Mouse (Mus musculus) yolk sac, embryonic 10.5 days (tissue): ENCODE measurements around the gene Olfr957.

ENCODE experiments used
- DNase-seq: peaks from one replicate; pipeline ENCODE4 v3.0.0-alpha.2; 2017; ENCODE audit warnings: low spot score

Gene Olfr957

GRCm38 (mm10) chr9:39515531-39515930 is at the start of gene Olfr957:
Gene Olfr957, minus strand, starts transcription at chr9:39515809.
- no peak for DNase-seq

DNA sequence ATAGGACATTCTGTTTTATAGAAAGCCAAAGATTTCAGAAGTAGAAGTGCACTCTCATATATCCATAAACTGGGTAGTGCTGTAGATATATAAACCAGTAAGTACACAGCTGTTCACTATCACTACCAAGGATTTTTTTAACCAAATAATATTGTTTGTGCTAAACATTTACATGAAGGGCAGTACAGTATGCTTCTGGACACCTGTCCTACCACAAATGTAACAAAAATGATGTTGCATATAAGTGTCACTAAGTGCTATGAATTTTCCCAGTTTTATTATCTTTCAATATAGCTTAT is 42.7 kb upstream of the Olfr957 start:
- DNase-seq: no peak

DNA sequence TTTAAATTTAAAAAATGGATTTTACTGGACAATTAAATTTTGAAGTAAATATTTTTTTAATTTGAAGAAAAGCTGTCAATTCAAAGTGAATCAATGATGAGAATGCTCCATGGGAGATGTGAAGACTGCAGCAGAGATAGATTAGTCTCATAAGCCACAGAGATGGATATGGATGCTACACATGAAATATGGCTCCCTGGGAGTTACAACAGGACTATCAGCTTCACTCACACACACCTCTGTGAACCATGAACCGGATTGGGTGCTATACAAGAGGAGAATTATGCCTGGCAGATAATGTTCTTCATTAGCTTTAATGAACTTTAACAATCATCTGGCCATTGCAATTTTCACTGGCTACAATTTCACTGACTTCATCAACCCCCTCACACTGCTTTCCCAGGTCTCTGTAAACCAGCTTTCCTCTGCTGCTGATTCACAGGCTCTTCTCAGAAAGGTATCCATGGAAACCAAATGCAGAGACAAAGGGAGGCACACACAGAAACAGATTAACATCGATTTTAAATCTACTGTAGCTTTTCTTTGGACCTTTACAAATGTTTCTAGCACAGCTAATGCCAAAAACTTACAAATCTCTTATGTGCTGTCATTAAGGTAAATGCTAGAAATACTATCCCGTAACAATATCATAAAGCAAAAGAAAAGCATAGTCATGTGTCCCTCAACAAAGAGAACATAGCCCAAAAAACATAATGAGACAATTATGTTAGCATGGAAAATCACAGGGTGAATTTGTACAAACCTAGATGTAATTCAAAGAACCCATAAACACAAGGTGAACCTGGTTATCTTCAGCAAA is 42.1 kb upstream of the Olfr957 start:
- no peak for DNase-seq

DNA sequence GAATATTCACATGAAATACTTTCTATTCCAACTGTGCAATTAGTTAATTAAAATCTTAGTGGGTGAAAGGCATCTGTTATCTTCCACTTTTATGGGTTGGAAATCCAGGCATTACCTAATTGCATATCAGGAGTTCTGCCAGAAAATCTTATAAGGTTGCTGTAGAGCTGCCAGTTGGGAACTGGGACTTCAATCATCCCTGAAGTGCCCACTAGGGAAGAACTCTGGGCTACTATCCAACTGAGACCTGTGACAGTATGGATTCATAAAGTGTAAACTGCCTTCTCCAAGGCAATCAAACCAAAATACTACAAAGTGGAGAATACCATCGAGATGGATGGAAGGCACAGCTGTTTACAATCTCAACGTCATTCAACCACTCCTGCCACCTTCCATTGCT is 38.3 kb upstream of the Olfr957 start, which contains the start of gene Olfr958:
Olfr958 (minus strand) TSS at position 109 of the 400 bp plus-strand sequence.
- no peak for DNase-seq

- DNase-seq: no peak
Measured at GRCm38 (mm10) chr9:39550806-39551205, 35.2 kb upstream of the Olfr957 start.

DNA sequence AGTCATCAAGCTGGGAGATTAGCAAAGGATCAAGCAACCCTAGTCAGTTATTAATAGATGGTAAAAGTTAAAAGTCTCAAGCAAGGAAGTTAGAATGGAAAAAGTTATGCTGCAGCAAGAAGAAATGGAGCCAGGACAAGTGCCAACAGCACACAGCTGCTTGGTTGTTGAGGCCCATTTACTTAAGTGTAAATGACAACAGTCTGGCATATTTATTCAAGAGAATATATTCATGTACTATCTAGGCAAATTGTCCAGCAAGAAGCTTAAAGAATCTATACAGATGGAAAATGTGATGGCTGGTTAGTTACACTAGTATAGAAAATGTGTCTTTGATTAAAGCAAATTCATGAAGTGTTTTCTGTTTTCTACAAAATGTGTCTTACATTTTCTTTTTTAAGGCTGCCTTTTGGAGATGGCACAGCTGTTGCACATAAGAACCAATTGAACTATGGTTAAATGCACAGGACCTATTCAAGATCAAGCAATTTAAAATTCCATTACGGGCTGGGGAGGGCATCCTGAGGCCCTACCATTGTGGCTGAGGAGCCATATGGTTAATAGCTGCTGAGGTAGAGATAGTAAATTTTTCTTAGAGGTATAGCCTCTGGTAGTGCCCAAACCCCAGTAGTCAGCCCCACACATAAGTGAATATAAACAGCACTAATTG is 8.1 kb upstream of the Olfr957 start:
- DNase-seq: no peak

- DNase-seq: no peak
Measured at GRCm38 (mm10) chr9:39518595-39518994, 3.0 kb upstream of the Olfr957 start.

- no peak for DNase-seq
Measured at GRCm38 (mm10) chr9:39509412-39509811, 6.2 kb downstream of the Olfr957 start.

- peak; percentile 11 for DNase-seq
Measured at GRCm38 (mm10) chr9:39508998-39509397, 6.6 kb downstream of the Olfr957 start.

GRCm38 (mm10) chr9:39493895-39494294 is 21.7 kb downstream of the Olfr957 start, which contains the start of gene Olfr44:
Gene Olfr44, minus strand, starts transcription at chr9:39493995.
- no peak for DNase-seq

- DNase-seq: no peak
Measured at GRCm38 (mm10) chr9:39471844-39472243, 43.8 kb downstream of the Olfr957 start, which contains the start of gene Olfr955. Gene Olfr955, minus strand, starts transcription at chr9:39471944.
